Mouse (Mus musculus) C2C12 (cell line): ENCODE data around the gene Gpc6.

Source experiments
- CEBPB ChIP-seq: IDR thresholded peaks from one replicate; pipeline ENCODE4 v1.6.1; 2011; ENCODE audit warnings: low read depth, mild to moderate bottlenecking, control low read depth, moderate library complexity
- CTCF ChIP-seq: IDR thresholded peaks from one replicate; pipeline ENCODE4 v1.5.1; 2011; ENCODE audit not compliant: control insufficient read depth, insufficient read depth, insufficient read length
- USF1 ChIP-seq: IDR thresholded peaks from one replicate; pipeline ENCODE4 v1.6.1; 2011; ENCODE audit warnings: low read depth, mild to moderate bottlenecking, control low read depth, moderate library complexity

DNA sequence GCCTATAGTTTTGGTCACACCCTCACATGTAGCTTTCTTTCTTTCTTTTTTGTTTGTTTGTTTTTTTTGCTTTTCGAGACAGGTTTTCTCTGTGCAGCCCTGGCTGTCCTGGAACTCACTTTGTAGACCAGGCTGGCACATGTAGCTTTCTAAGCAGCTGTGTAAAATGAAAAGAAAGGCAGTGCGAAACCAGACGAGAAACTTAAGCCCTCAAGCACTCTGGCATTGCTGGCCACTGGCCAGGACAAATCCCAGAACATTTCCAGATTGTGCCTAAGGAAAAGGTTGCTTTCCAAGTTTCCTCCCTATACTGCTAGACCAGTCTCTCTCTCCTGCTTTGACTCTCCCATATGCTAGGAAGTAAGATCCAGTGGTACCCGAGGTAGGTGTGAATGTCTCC is 221.6 kb downstream of the Gpc6 start:
- TF ChIP-seq CTCF (no peak), USF1 (no peak), CEBPB (no peak)
